Mouse (Mus musculus): ENCODE measurements around the gene Hmgcll1. TPM values are rescaled to one million over a fixed set of nuclear protein-coding genes. Genes with fewer than 3 reads are reported as not detected.

Hmgcll1 gene
- polyA plus RNA-seq, 1 experiment from 2014 or later, result 10.5 TPM

GRCm38 (mm10) chr9:76007342-76007970, 7.2 kb upstream of the Hmgcll1 start:
- H3K27ac ChIP-seq (ENCODE audit: low read length), result peak overlapping the region; percentile 82
- H3K9me3 ChIP-seq (ENCODE audit: control insufficient read depth, low read length), result no peaks in the 10 kb centered on the region
- no peak overlapping the region for H3K4me2 ChIP-seq (ENCODE audit: low read depth, low read length)
- ATAC-seq (ENCODE audit: low read depth), result peak; percentile 92
- no peak overlapping the region for H3K9ac ChIP-seq (ENCODE audit: low read length)
- WGBS, result 20% methylated on average over 6 of the region's 6 CpGs
- no peaks in the 10 kb centered on the region for H3K27me3 ChIP-seq (ENCODE audit: control insufficient read depth, insufficient read depth, low read depth, low read length)
- H3K4me3 ChIP-seq (ENCODE audit: low read length), result no peak overlapping the region
- H3K36me3 ChIP-seq (ENCODE audit: control insufficient read depth, insufficient read depth, low read length), result no peaks in the 10 kb centered on the region
- H3K4me1 ChIP-seq (replicated peaks; ENCODE audit: control insufficient read depth, insufficient read depth, low read length), result peaks cover 28% of the 10 kb centered on the region

GRCm38 (mm10) chr9:76013789-76014188, 866 bp upstream of the Hmgcll1 start:
- no peaks in the 10 kb centered on the region for H3K36me3 ChIP-seq (ENCODE audit: control insufficient read depth, insufficient read depth, low read length)
- 48% methylated on average over 6 of the region's 6 CpGs for WGBS
- H3K27ac ChIP-seq (ENCODE audit: low read length), result no peak overlapping the region
- H3K4me2 ChIP-seq (ENCODE audit: low read depth, low read length), result no peak overlapping the region
- no peak for ATAC-seq (ENCODE audit: low read depth)
- H3K9me3 ChIP-seq (ENCODE audit: control insufficient read depth, low read length), result no peaks in the 10 kb centered on the region
- H3K4me1 ChIP-seq (replicated peaks; ENCODE audit: control insufficient read depth, insufficient read depth, low read length), result peaks cover 20% of the 10 kb centered on the region; the same call in 1 of the 2 replicates
- H3K4me3 ChIP-seq (ENCODE audit: low read length), result no peak overlapping the region
- no peaks in the 10 kb centered on the region for H3K27me3 ChIP-seq (ENCODE audit: control insufficient read depth, insufficient read depth, low read depth, low read length)
- no peak overlapping the region for H3K9ac ChIP-seq (ENCODE audit: low read length)

- Histone ChIP-seq H3K27ac (ENCODE audit: low read length) (no peak overlapping the region), H3K27me3 (ENCODE audit: control insufficient read depth, insufficient read depth, low read depth, low read length) (no peaks in the 10 kb centered on the region), H3K9me3 (ENCODE audit: control insufficient read depth, low read length) (no peaks in the 10 kb centered on the region), H3K4me1 (replicated peaks; ENCODE audit: control insufficient read depth, insufficient read depth, low read length) (peaks cover 17% of the 10 kb centered on the region; the same call in 1 of the 2 replicates), H3K4me2 (ENCODE audit: low read depth, low read length) (peak overlapping the region; percentile 18), H3K4me3 (ENCODE audit: low read length) (no peak overlapping the region), H3K9ac (ENCODE audit: low read length) (no peak overlapping the region), H3K36me3 (ENCODE audit: control insufficient read depth, insufficient read depth, low read length) (no peaks in the 10 kb centered on the region)
- 89% methylated on average over 5 of the region's 5 CpGs for WGBS
- ATAC-seq (ENCODE audit: low read depth), result no peak
These were observed 1.3 kb downstream of the Hmgcll1 start for GRCm38 (mm10) chr9:76015971-76016370.

- Histone ChIP-seq H3K4me1 (replicated peaks; ENCODE audit: control insufficient read depth, insufficient read depth, low read length) (peaks cover 17% of the 10 kb centered on the region; the same call in 1 of the 2 replicates), H3K27ac (ENCODE audit: low read length) (0 out of 2 replicates have a peak overlapping the region, but pooled peaks have one; percentile 31), H3K27me3 (ENCODE audit: control insufficient read depth, insufficient read depth, low read depth, low read length) (no peaks in the 10 kb centered on the region), H3K9ac (ENCODE audit: low read length) (no peak overlapping the region), H3K36me3 (ENCODE audit: control insufficient read depth, insufficient read depth, low read length) (no peaks in the 10 kb centered on the region), H3K9me3 (ENCODE audit: control insufficient read depth, low read length) (no peaks in the 10 kb centered on the region), H3K4me3 (ENCODE audit: low read length) (no peak overlapping the region), H3K4me2 (ENCODE audit: low read depth, low read length) (no peak overlapping the region; the same call in 1 of the 2 replicates)
- WGBS, result 54% methylated on average over 10 of the region's 10 CpGs
- peak; percentile 56 for ATAC-seq (ENCODE audit: low read depth)
These were observed 1.9 kb downstream of the Hmgcll1 start for GRCm38 (mm10) chr9:76016506-76016905.

- Histone ChIP-seq H3K4me2 (ENCODE audit: low read depth, low read length) (no peak overlapping the region), H3K9me3 (ENCODE audit: control insufficient read depth, low read length) (no peaks in the 10 kb centered on the region), H3K36me3 (ENCODE audit: control insufficient read depth, insufficient read depth, low read length) (no peaks in the 10 kb centered on the region), H3K4me3 (ENCODE audit: low read length) (no peak overlapping the region), H3K9ac (ENCODE audit: low read length) (no peak overlapping the region), H3K4me1 (replicated peaks; ENCODE audit: control insufficient read depth, insufficient read depth, low read length) (peaks cover 9% of the 10 kb centered on the region), H3K27ac (ENCODE audit: low read length) (no peak overlapping the region), H3K27me3 (ENCODE audit: control insufficient read depth, insufficient read depth, low read depth, low read length) (no peaks in the 10 kb centered on the region)
- WGBS, result 79% methylated on average over 5 of the region's 5 CpGs
- ATAC-seq (ENCODE audit: low read depth), result no peak
These were observed 8.9 kb downstream of the Hmgcll1 start for GRCm38 (mm10) chr9:76023551-76023973.

GRCm38 (mm10) chr9:76024277-76025246, 9.9 kb downstream of the Hmgcll1 start:
- no peak overlapping the region for H3K9ac ChIP-seq (ENCODE audit: low read length)
- H3K4me3 ChIP-seq (ENCODE audit: low read length), result no peak overlapping the region
- H3K4me1 ChIP-seq (replicated peaks; ENCODE audit: control insufficient read depth, insufficient read depth, low read length), result peaks cover 9% of the 10 kb centered on the region
- peak overlapping the region; percentile 78 for H3K27ac ChIP-seq (ENCODE audit: low read length)
- H3K4me2 ChIP-seq (ENCODE audit: low read depth, low read length), result peak overlapping the region; percentile 6; the same call in 1 of the 2 replicates
- no peaks in the 10 kb centered on the region for H3K27me3 ChIP-seq (ENCODE audit: control insufficient read depth, insufficient read depth, low read depth, low read length)
- H3K9me3 ChIP-seq (ENCODE audit: control insufficient read depth, low read length), result no peaks in the 10 kb centered on the region
- peak; percentile 77 for ATAC-seq (ENCODE audit: low read depth)
- WGBS, result 28% methylated on average over 5 of the region's 5 CpGs
- H3K36me3 ChIP-seq (ENCODE audit: control insufficient read depth, insufficient read depth, low read length), result no peaks in the 10 kb centered on the region

- Histone ChIP-seq H3K4me3 (ENCODE audit: low read length) (no peak overlapping the region), H3K9me3 (ENCODE audit: control insufficient read depth, low read length) (no peaks in the 10 kb centered on the region), H3K36me3 (ENCODE audit: control insufficient read depth, insufficient read depth, low read length) (no peaks in the 10 kb centered on the region), H3K27me3 (ENCODE audit: control insufficient read depth, insufficient read depth, low read depth, low read length) (no peaks in the 10 kb centered on the region), H3K27ac (ENCODE audit: low read length) (peak overlapping the region; percentile 55; the same call in 1 of the 2 replicates), H3K9ac (ENCODE audit: low read length) (no peak overlapping the region), H3K4me2 (ENCODE audit: low read depth, low read length) (peak overlapping the region; percentile 11; the same call in 1 of the 2 replicates), H3K4me1 (replicated peaks; ENCODE audit: control insufficient read depth, insufficient read depth, low read length) (peaks cover 2% of the 10 kb centered on the region)
- 54% methylated on average over 16 of the region's 16 CpGs for WGBS
- ATAC-seq (ENCODE audit: low read depth), result peak; percentile 45; the same call in 1 of the 2 replicates
These were observed 15.0 kb downstream of the Hmgcll1 start for GRCm38 (mm10) chr9:76029471-76030199.

GRCm38 (mm10) chr9:76035058-76035457, 20.4 kb downstream of the Hmgcll1 start:
- H3K9me3 ChIP-seq (ENCODE audit: control insufficient read depth, low read length), result no peaks in the 10 kb centered on the region
- no peaks in the 10 kb centered on the region for H3K27me3 ChIP-seq (ENCODE audit: control insufficient read depth, insufficient read depth, low read depth, low read length)
- no peak overlapping the region for H3K4me3 ChIP-seq (ENCODE audit: low read length)
- WGBS, result 72% methylated on average over 7 of the region's 7 CpGs
- no peaks in the 10 kb centered on the region for H3K4me1 ChIP-seq (replicated peaks; ENCODE audit: control insufficient read depth, insufficient read depth, low read length)
- no peak overlapping the region for H3K27ac ChIP-seq (ENCODE audit: low read length)
- no peak for ATAC-seq (ENCODE audit: low read depth)
- no peaks in the 10 kb centered on the region for H3K36me3 ChIP-seq (ENCODE audit: control insufficient read depth, insufficient read depth, low read length)
- no peak overlapping the region for H3K9ac ChIP-seq (ENCODE audit: low read length)
- no peak overlapping the region for H3K4me2 ChIP-seq (ENCODE audit: low read depth, low read length)

All from lung, embryonic 16.5 days (tissue).